Mouse (Mus musculus): ENCODE results near the gene Hist1h1e.

The Hist1h1e gene

GRCm38 (mm10) chr13:23622175-23622671 lies at the start of gene Hist1h1e:
Gene Hist1h1e, minus strand, starts transcription at chr13:23622558.
- peak; percentile 88 to 90 for DNase-seq (ENCODE audit: low spot score in 2 of 2)

GRCm38 (mm10) chr13:23662536-23662935 lies 40.2 kb upstream of the Hist1h1e start:
- no peak for DNase-seq (ENCODE audit: low spot score in 2 of 2)

GRCm38 (mm10) chr13:23659636-23660366 lies 37.4 kb upstream of the Hist1h1e start:
- no peak for DNase-seq (ENCODE audit: low spot score in 2 of 2)

- peak in 1 of 2 experiments; percentile 12 for DNase-seq (ENCODE audit: low spot score in 2 of 2)
Measured at GRCm38 (mm10) chr13:23630653-23631052, 8.3 kb upstream of the Hist1h1e start.

GRCm38 (mm10) chr13:23622861-23623450 lies 598 bp upstream of the Hist1h1e start:
- DNase-seq (ENCODE audit: low spot score in 2 of 2): peak in 1 of 2 experiments; percentile 22

GRCm38 (mm10) chr13:23621532-23622174 lies 705 bp downstream of the Hist1h1e start:
- peak; percentile 87 for DNase-seq (ENCODE audit: low spot score in 2 of 2)

- peak; percentile 79 to 87 for DNase-seq (ENCODE audit: low spot score in 2 of 2)
Measured at GRCm38 (mm10) chr13:23620733-23621531, 1.4 kb downstream of the Hist1h1e start, which contains the start of gene Hist1h2be. Gene Hist1h2be, minus strand, starts transcription at chr13:23621124.

- no peak for DNase-seq (ENCODE audit: low spot score in 2 of 2)
Measured at GRCm38 (mm10) chr13:23620056-23620732, 2.2 kb downstream of the Hist1h1e start.

GRCm38 (mm10) chr13:23611638-23612037 lies 10.7 kb downstream of the Hist1h1e start:
- DNase-seq (ENCODE audit: low spot score in 2 of 2): no peak

GRCm38 (mm10) chr13:23610393-23610792 lies 12.0 kb downstream of the Hist1h1e start:
- no peak for DNase-seq (ENCODE audit: low spot score in 2 of 2)

GRCm38 (mm10) chr13:23609844-23610243 lies 12.5 kb downstream of the Hist1h1e start:
- no peak for DNase-seq (ENCODE audit: low spot score in 2 of 2)

- DNase-seq (ENCODE audit: low spot score in 2 of 2): peak in 1 of 2 experiments; percentile 41
Measured at GRCm38 (mm10) chr13:23609209-23609608, 13.1 kb downstream of the Hist1h1e start.

GRCm38 (mm10) chr13:23605052-23605451 lies 17.3 kb downstream of the Hist1h1e start:
- no peak for DNase-seq (ENCODE audit: low spot score in 2 of 2)

- no peak for DNase-seq (ENCODE audit: low spot score in 2 of 2)
Measured at GRCm38 (mm10) chr13:23604452-23604851, 17.9 kb downstream of the Hist1h1e start.

GRCm38 (mm10) chr13:23603182-23603699 lies 19.1 kb downstream of the Hist1h1e start:
- no peak for DNase-seq (ENCODE audit: low spot score in 2 of 2)

- peak; percentile 64 to 77 for DNase-seq (ENCODE audit: low spot score in 2 of 2)
Measured at GRCm38 (mm10) chr13:23597957-23598356, 24.4 kb downstream of the Hist1h1e start.

GRCm38 (mm10) chr13:23595622-23596372 lies 26.6 kb downstream of the Hist1h1e start:
- peak; percentile 31 to 61 for DNase-seq (ENCODE audit: low spot score in 2 of 2)

- no peak for DNase-seq (ENCODE audit: low spot score in 2 of 2)
Measured at GRCm38 (mm10) chr13:23595185-23595584, 27.2 kb downstream of the Hist1h1e start.

GRCm38 (mm10) chr13:23593051-23593770 lies 29.1 kb downstream of the Hist1h1e start:
- DNase-seq (ENCODE audit: low spot score in 2 of 2): no peak
